Mouse (Mus musculus) brain, embryonic 14.5 days (tissue): ENCODE data around the gene Smtn. TPM values are rescaled to one million over a fixed set of nuclear protein-coding genes. Genes with fewer than 3 reads are reported as not detected.

Source experiments
- DNase-seq: peaks from one replicate; pipeline ENCODE4 v3.0.0-alpha.2; 2011; ENCODE audit warnings: low read depth
- CTCF ChIP-seq: fragments of 200-500 bp; IDR thresholded peaks from 2 replicates; pipeline ENCODE4 v1.5.1; 2012; ENCODE audit warnings: inconsistent platforms, mild to moderate bottlenecking, moderate library complexity, borderline replicate concordance; ENCODE audit not compliant: insufficient read depth, insufficient read length; ENCODE audit errors: extremely low read depth
- POLR2A ChIP-seq: fragments of 200-500 bp; IDR thresholded peaks from 2 replicates; pipeline ENCODE4 v1.6.1; 2012; ENCODE audit warnings: mild to moderate bottlenecking, inconsistent platforms, borderline replicate concordance; ENCODE audit not compliant: poor library complexity, insufficient read depth, insufficient read length, severe bottlenecking; ENCODE audit errors: extremely low read depth
- polyA plus RNA-seq: library from polyadenylated mRNA; depleted of rRNA; stranded (reverse); fragments of >200 nt; gene quantifications from 2 replicates; pipeline ENCODE4 v1.2.3, GENCODE M21; 2012

Smtn gene
- polyA plus RNA-seq, 1 experiment = 12.7 TPM

- TF ChIP-seq CTCF (no peak), POLR2A (no peak)
These were observed 18.0 kb downstream of the Smtn start for GRCm38 (mm10) chr11:3522285-3523000.

GRCm38 (mm10) chr11:3521339-3522224 lies 18.8 kb downstream of the Smtn start:
- TF ChIP-seq POLR2A (no peak), CTCF (no peak)
- no peak for DNase-seq

More at GRCm38 (mm10) chr11:3522285-3523000, 18.0 kb downstream of the Smtn start:
- no peak for DNase-seq

- TF ChIP-seq CTCF = no peak
- no peak for TF ChIP-seq POLR2A
- no peak for DNase-seq
These were observed 19.5 kb downstream of the Smtn start for GRCm38 (mm10) chr11:3520919-3521318.

- TF ChIP-seq CTCF (no peak), POLR2A (no peak)
- no peak for DNase-seq
These were observed 20.5 kb downstream of the Smtn start for GRCm38 (mm10) chr11:3519756-3520398.

GRCm38 (mm10) chr11:3519051-3519726 lies 21.2 kb downstream of the Smtn start:
- no peak for DNase-seq
- TF ChIP-seq CTCF = no peak
- no peak for TF ChIP-seq POLR2A

- TF ChIP-seq POLR2A (no peak), CTCF (no peak)
- no peak for DNase-seq
These were observed 22.3 kb downstream of the Smtn start for GRCm38 (mm10) chr11:3517846-3518732.

- TF ChIP-seq CTCF = no peak
- TF ChIP-seq POLR2A = no peak
- peak; percentile 56 for DNase-seq
These were observed 23.3 kb downstream of the Smtn start for GRCm38 (mm10) chr11:3516859-3517845.

- TF ChIP-seq CTCF (no peak), POLR2A (no peak)
- no peak for DNase-seq
These were observed 24.3 kb downstream of the Smtn start for GRCm38 (mm10) chr11:3516121-3516520.

GRCm38 (mm10) chr11:3515637-3516036 lies 24.8 kb downstream of the Smtn start:
- TF ChIP-seq CTCF = no peak
- no peak for TF ChIP-seq POLR2A
- no peak for DNase-seq
